Mouse (Mus musculus): ENCODE data around the gene Gm10577.

- TF ChIP-seq CTCF (IDR thresholded peaks at IDR 0.05; ENCODE audit: low read depth) (peak; percentile 71), EP300 (IDR thresholded peaks at IDR 0.05; ENCODE audit: low read depth) (no peak)
These were observed 32.2 kb downstream of the Gm10577 start for GRCm38 (mm10) chr4:100988231-100988799.

Data from liver, embryonic 14.5 days (tissue).